In the genomic region with DNA sequence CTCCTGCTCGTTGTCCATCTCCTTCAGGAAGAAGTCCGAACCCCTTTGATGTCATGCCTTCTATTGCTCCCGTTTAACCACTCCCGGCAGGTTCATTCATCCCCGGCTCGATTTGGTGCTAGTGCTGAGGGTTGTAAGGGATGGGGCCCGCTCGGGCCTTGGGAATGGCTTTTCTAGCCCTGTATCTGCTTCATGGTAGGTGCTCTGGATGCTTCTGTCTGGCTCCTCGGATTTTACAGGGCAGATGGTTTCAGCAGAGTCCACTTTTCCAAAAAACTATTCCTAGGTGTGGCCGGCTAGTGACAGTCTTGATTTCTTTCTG, we compare ENCODE assay signal across 8 mouse cellular contexts. TPM values are rescaled to one million over a fixed set of nuclear protein-coding genes. Genes with fewer than 3 reads are reported as not detected.
DNase-seq lines count a peak whose midpoint lies in the region; ATAC-seq and TF ChIP-seq lines count a peak whose summit lies in the region.

No protein-coding gene starts in this region.

- peak overlapping the region; percentile 86 for H3K27ac ChIP-seq in kidney, embryonic 16.5 days (ENCODE audit: low read length)
- peak overlapping the region; percentile 86 for H3K27ac ChIP-seq in midbrain, postnatal 0 days (ENCODE audit: low read depth, low read length)

- no peak; the same call in 1 of the 2 replicates for ATAC-seq in kidney, embryonic 16.5 days (ENCODE audit: low FRiP score, low TSS enrichment)
- peak; percentile 26 for ATAC-seq in inflammation-experienced regulatory T-cells, adult 6 months
- ATAC-seq in midbrain, postnatal 0 days (ENCODE audit: low FRiP score) = no peak

- no peak for TF ChIP-seq CTCF in midbrain, postnatal 0 days (IDR thresholded peaks at IDR 0.05)

- H3K9ac ChIP-seq in kidney, embryonic 16.5 days (replicated peaks; ENCODE audit: low read length) = peak overlapping the region; percentile 90
- H3K9ac ChIP-seq in midbrain, postnatal 0 days (replicated peaks; ENCODE audit: low read length, poor library complexity, severe bottlenecking) = peak overlapping the region; percentile 90

- peaks cover 16% of the 10 kb centered on the region; the same call in 1 of the 2 replicates for H3K4me1 ChIP-seq in kidney, embryonic 16.5 days (ENCODE audit: insufficient read depth, low read length)
- H3K4me1 ChIP-seq in midbrain, postnatal 0 days (ENCODE audit: insufficient read depth, low read length) = peaks cover 7% of the 10 kb centered on the region; the same call in 1 of the 2 replicates

- 0 out of 2 replicates have a peak, but pooled peaks cover 4% of the 10 kb centered on the region for H3K36me3 ChIP-seq in kidney, embryonic 16.5 days (ENCODE audit: insufficient read depth, low read length)
- no peaks in the 10 kb centered on the region for H3K36me3 ChIP-seq in midbrain, postnatal 0 days (ENCODE audit: insufficient read depth, low read length)

- H3K4me3 ChIP-seq in kidney, embryonic 16.5 days (ENCODE audit: low read length) = peak overlapping the region; percentile 88
- H3K4me3 ChIP-seq in midbrain, postnatal 0 days (ENCODE audit: low read depth, low read length) = peak overlapping the region; percentile 95

- peak overlapping the region; percentile 80 for H3K4me2 ChIP-seq in kidney, embryonic 16.5 days (replicated peaks; ENCODE audit: low read depth, low read length)
- peak overlapping the region; percentile 84 for H3K4me2 ChIP-seq in midbrain, postnatal 0 days (ENCODE audit: low read depth, low read length, poor library complexity, severe bottlenecking)

- 2% methylated on average over 10 of the region's 10 CpGs for WGBS in kidney, embryonic 16.5 days
- 5% methylated on average over 10 of the region's 10 CpGs for WGBS in midbrain, postnatal 0 days

- no peaks in the 10 kb centered on the region for H3K27me3 ChIP-seq in kidney, embryonic 16.5 days (ENCODE audit: insufficient read depth, low read length)
- no peaks in the 10 kb centered on the region for H3K27me3 ChIP-seq in midbrain, postnatal 0 days (ENCODE audit: insufficient read depth, low read length)

- no peaks in the 10 kb centered on the region for H3K9me3 ChIP-seq in kidney, embryonic 16.5 days (ENCODE audit: low read length)
- no peaks in the 10 kb centered on the region for H3K9me3 ChIP-seq in midbrain, postnatal 0 days (ENCODE audit: low read length)

- no peak for DNase-seq in kidney, adult 18-20 months
- peak; percentile 37 for DNase-seq in c-Kit-positive CD71-positive TER-119-positive erythroid progenitor cells, embryonic 14.5 days (ENCODE audit: low spot score)
- no peak for DNase-seq in midbrain, postnatal 0 days (ENCODE audit: low spot score)
- no peak for DNase-seq in layer of hippocampus, postnatal 10 days (ENCODE audit: low spot score in 2 of 2)
- no peak for DNase-seq in kidney, adult 9 months
- DNase-seq in spleen, adult 18-20 months = no peak

RNA-seq across cellular contexts. Expression of gene Brk1, which starts 0.6 kb away (rescaled TPM):
- polyA plus RNA-seq in kidney, embryonic 16.5 days (2015; fragmentation: Nextera tagmentation; extraction: Ambion mirVana) = 221 and 224 TPM in 2 replicates
- 100 to 1,000 TPM; 274 to 315 (median 285) TPM for polyA plus RNA-seq in inflammation-experienced regulatory T-cells, adult 6 months (2017; shearing (Covaris generic))
- 210 and 215 TPM in 2 replicates for total RNA-seq in midbrain, postnatal 0 days (2014; rRNA removed)
- 284 and 289 TPM in 2 replicates for polyA plus RNA-seq in midbrain, postnatal 0 days (2015; fragmentation: Nextera tagmentation; extraction: Ambion mirVana)
- 100 to 1,000 TPM; 221 TPM for total RNA-seq in layer of hippocampus, postnatal 10 days (2021)

RNA-seq across cellular contexts. Expression of gene Fancd2os, which starts 4.7 kb away (rescaled TPM):
- polyA plus RNA-seq in kidney, embryonic 16.5 days (2015; fragmentation: Nextera tagmentation; extraction: Ambion mirVana) = 0.68 and 1.1 TPM in 2 replicates
- not detected for polyA plus RNA-seq in inflammation-experienced regulatory T-cells, adult 6 months (2017; shearing (Covaris generic))
- 0.47 TPM in 1 of 2 replicates, not detected in the other for total RNA-seq in midbrain, postnatal 0 days (2014; rRNA removed)
- polyA plus RNA-seq in midbrain, postnatal 0 days (2015; fragmentation: Nextera tagmentation; extraction: Ambion mirVana) = 0.11 and 0.18 TPM in 2 replicates
- total RNA-seq in layer of hippocampus, postnatal 10 days (2021) = under 1 TPM in 1 of 2 experiments, not detected in 1; 0.49 TPM

RNA-seq across cellular contexts. Expression of gene Vhl, which starts 18.6 kb away (rescaled TPM):
- 34.0 and 40.7 TPM in 2 replicates for polyA plus RNA-seq in kidney, embryonic 16.5 days (2015; fragmentation: Nextera tagmentation; extraction: Ambion mirVana)
- polyA plus RNA-seq in inflammation-experienced regulatory T-cells, adult 6 months (2017; shearing (Covaris generic)) = 10 to 100 TPM in 2 of 3 experiments, 1 to 10 TPM in 1; 9.9 to 12.3 (median 12.0) TPM
- total RNA-seq in midbrain, postnatal 0 days (2014; rRNA removed) = 83.1 and 86.1 TPM in 2 replicates
- 64.9 and 70.4 TPM in 2 replicates for polyA plus RNA-seq in midbrain, postnatal 0 days (2015; fragmentation: Nextera tagmentation; extraction: Ambion mirVana)
- total RNA-seq in layer of hippocampus, postnatal 10 days (2021) = 10 to 100 TPM; 65.8 to 70.5 TPM

RNA-seq across cellular contexts. Expression of gene Irak2, which starts 33.1 kb away (rescaled TPM):
- polyA plus RNA-seq in kidney, embryonic 16.5 days (2015; fragmentation: Nextera tagmentation; extraction: Ambion mirVana) = 4.4 and 5.6 TPM in 2 replicates
- 10 to 100 TPM; 18.1 to 35.7 (median 21.5) TPM for polyA plus RNA-seq in inflammation-experienced regulatory T-cells, adult 6 months (2017; shearing (Covaris generic))
- 5.2 and 7.6 TPM in 2 replicates for total RNA-seq in midbrain, postnatal 0 days (2014; rRNA removed)
- 2.5 and 2.7 TPM in 2 replicates for polyA plus RNA-seq in midbrain, postnatal 0 days (2015; fragmentation: Nextera tagmentation; extraction: Ambion mirVana)
- 10 to 100 TPM; 15.0 TPM for total RNA-seq in layer of hippocampus, postnatal 10 days (2021)
